Mouse (Mus musculus) erythroblast, embryonic 14.5 days (primary cell): Measurements from ENCODE around the gene Dnm1.

Experiments used
- GATA1 ChIP-seq: IDR thresholded peaks from 2 replicates; pipeline ENCODE4 v1.6.1; 2012; ENCODE audit warnings: low read length, inconsistent platforms, mixed read lengths
- TAL1 ChIP-seq: IDR thresholded peaks from 3 replicates; pipeline ENCODE4 v1.6.1; 2012; ENCODE audit warnings: low read length, inconsistent platforms, mixed read lengths

DNA sequence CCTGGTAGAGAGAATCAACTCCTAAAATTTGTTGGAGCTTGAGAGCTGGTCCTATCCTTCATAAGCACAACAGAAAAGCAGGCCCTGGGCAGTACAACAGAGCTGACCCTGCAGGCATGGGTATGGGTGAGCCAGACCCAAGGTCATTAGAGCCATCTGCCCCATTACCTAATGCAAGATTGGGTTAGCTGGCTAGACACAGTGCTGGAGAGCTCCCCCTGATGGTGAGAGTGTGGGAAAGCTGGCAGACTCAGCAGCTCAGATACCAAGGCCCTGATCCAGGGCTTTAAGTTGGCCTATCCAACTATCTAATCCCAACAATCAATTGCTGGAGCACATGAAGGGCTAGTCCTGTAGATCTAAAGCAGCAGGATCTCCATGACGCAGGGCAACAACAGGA lies 70.4 kb downstream of the Dnm1 start:
- no peak for TF ChIP-seq GATA1
- TF ChIP-seq TAL1: no peak
